Mouse (Mus musculus) bone marrow macrophage, adult 2 months (primary cell): ENCODE results near the gene Gm20708.

Experiments used
- CTCF ChIP-seq: IDR thresholded peaks from 2 replicates; pipeline ENCODE4 v1.5.1; 2012; ENCODE audit warnings: low read depth, mild to moderate bottlenecking, low read length, moderate library complexity
- POLR2A ChIP-seq: IDR thresholded peaks from 2 replicates; pipeline ENCODE4 v1.6.1; 2012; ENCODE audit warnings: mild to moderate bottlenecking, low read depth, low read length, borderline replicate concordance

- TF ChIP-seq POLR2A (no peak), CTCF (no peak)
Observed at GRCm38 (mm10) chr11:117886000-117886399, 76.5 kb downstream of the Gm20708 start.
